Mouse (Mus musculus) spleen, adult 2 months (tissue): ENCODE measurements at regions not wholly inside any gene's neighbourhood (a gene's known extent, or its start where the extent isn't known, plus 50 kb on each side); places are given as distances from the start of the nearest gene placed in this dataset.
"Not testable (repeated sequence)": the region's sequence is repeated elsewhere in the genome, so short reads cannot be mapped to it uniquely, and the experiment has no call there.

ENCODE experiments used
- DNase-seq, 2 experiments: peaks; one replicate each; pipeline versions ENCODE4 v3.0.0 to v3.0.0-alpha.2; 2012 to 2021; ENCODE audit warnings: low spot score in 2 of 2, low read depth in 1 of 2
- H3K27ac ChIP-seq: fragments of 200-500 bp; 2 replicates; pipeline ENCODE4 v1.5.1; 2012; ENCODE audit warnings: low read length, inconsistent platforms; ENCODE audit not compliant: insufficient read depth
- H3K27me3 ChIP-seq: fragments of 200-500 bp; 2 replicates; pipeline ENCODE4 v1.6.1; 2012; ENCODE audit warnings: mild to moderate bottlenecking, moderate library complexity, low read length, inconsistent platforms; ENCODE audit not compliant: control insufficient read depth, insufficient read depth
- H3K36me3 ChIP-seq: fragments of 200-500 bp; 2 replicates; pipeline ENCODE4 v1.6.1; 2012; ENCODE audit warnings: mild to moderate bottlenecking, low read length, inconsistent platforms; ENCODE audit not compliant: control insufficient read depth, insufficient read depth
- H3K4me1 ChIP-seq: fragments of 200-500 bp; 2 replicates; pipeline ENCODE4 v1.6.1; 2011; ENCODE audit warnings: inconsistent platforms; ENCODE audit not compliant: control insufficient read depth, insufficient read depth, insufficient read length
- H3K4me3 ChIP-seq: fragments of 200-500 bp; 2 replicates; pipeline ENCODE4 v1.5.1; 2011; ENCODE audit warnings: mild to moderate bottlenecking, inconsistent platforms; ENCODE audit not compliant: insufficient read depth, insufficient read length; ENCODE audit errors: extremely low read depth
- CTCF ChIP-seq: fragments of 200-500 bp; IDR thresholded peaks from 2 replicates; pipeline ENCODE4 v1.5.1; 2011; ENCODE audit warnings: mild to moderate bottlenecking, inconsistent platforms; ENCODE audit not compliant: insufficient read depth, insufficient read length, insufficient replicate concordance; ENCODE audit errors: extremely low read depth
- POLR2A ChIP-seq: fragments of 200-500 bp; IDR thresholded peaks from 2 replicates; pipeline ENCODE4 v1.6.1; 2011; ENCODE audit warnings: low read depth, low read length, inconsistent platforms
- WGBS: fragments of 180-500 bp; shearing (Covaris S2); methylation state at CpG from one replicate; pipeline ENCODE4 v1.1.7; 2018; 5-methylcytosine and 5-hydroxymethylcytosine counted together

DNA sequence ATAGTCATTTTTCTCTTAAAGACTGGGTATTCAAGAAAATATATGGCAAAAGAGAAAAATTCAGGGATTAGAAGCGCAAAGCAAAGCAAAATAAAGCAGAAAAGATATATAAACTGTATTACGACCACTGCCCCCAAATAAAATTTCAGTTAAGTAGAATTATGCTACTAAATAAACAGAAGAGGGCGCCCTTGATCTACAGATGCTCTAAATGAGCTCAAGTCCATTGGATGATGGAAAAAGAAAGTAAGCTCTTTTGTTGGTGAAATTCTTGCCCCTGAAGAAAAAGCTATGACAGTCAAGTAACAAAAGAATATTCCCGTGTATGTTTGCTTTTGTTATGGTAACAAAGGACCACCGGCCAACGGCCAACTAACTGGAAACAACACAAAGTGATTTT, 165.5 kb upstream of the Stk26 start:
- 27% methylated on average over 6 of the region's 6 CpGs for WGBS
- no peaks in the 10 kb centered on the region for H3K4me1 ChIP-seq
- peak in 1 of 2 experiments; percentile 30 for DNase-seq
- H3K27ac ChIP-seq: no peak overlapping the region
- no peaks in the 10 kb centered on the region for H3K27me3 ChIP-seq
- TF ChIP-seq POLR2A: no peak
- no peak for TF ChIP-seq CTCF
- no peak overlapping the region for H3K4me3 ChIP-seq
- H3K36me3 ChIP-seq: no peaks in the 10 kb centered on the region

DNA sequence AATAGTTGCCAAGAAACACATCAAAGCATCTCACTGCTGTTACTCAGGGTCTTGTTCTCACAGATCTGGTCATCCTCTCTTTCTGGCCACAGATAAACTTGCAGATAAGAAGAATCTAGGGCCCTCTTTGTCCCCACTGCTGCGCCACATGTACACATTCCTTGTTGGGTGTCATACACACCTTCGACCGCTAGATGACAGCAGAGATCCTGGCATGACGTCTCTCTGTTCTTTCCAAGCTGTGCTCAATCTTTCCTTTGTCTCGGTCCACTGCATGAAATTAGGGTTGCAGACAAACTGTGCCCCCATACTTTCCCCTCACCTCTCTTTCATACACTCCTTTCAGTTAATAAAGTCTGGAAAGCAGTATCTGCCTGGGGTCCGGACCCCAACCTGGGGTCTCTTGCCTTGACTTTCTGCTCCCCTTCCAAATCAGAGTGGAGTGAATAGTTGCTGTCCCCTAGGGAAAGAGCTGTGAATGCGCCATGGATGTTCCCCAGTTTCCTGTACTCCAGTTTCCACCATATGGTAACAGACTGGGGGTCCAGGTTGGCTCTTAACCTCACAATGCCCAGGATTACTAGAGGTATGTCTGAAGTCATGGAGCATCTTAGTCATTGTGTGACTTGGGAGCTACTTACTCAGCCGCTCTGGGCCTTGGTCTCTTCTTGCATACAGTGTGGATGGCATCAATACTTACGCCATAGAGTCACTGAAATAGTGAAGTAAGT, 182.8 kb upstream of the Stk26 start:
- TF ChIP-seq CTCF: peak; percentile 48; the same call in 1 of the 2 replicates
- no peak for TF ChIP-seq POLR2A
- peak in 1 of 2 experiments; percentile 21 for DNase-seq
- Histone ChIP-seq H3K4me3 (no peak overlapping the region), H3K27ac (no peak overlapping the region), H3K27me3 (no peaks in the 10 kb centered on the region), H3K36me3 (no peaks in the 10 kb centered on the region), H3K4me1 (no peaks in the 10 kb centered on the region)
- WGBS: 43% methylated on average over 9 of the region's 9 CpGs

DNA sequence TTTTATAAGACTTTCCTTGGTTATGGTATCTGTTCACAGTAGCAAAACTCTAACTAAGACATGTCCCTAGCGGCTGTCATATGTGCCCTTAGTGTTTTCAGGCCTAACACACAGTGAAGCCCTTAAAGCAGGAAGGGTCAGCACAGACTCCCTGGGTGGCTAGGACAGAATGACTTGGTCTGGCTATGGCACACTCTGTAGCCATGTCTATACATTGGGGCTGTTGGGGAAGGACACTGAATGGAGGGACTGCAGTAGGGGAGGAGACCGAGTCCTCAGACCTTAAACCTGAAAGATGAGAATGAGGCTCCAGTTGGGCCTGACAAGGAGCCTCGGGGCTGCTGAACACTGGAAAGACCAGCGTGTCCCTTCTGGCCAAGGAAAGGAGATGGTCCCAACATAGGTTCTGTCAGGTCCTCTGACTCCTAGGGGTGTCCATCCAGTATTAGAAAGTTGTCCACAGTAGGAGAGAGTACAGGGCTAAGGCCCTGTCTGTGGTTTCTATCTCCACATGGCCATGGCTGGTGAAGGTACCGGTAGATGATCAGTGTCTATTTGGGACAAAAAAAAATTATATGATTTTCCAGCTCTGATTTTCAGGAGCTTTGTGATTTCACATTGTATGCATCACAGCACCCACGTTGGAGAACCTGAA, 183.5 kb upstream of the Stk26 start:
- H3K4me3 ChIP-seq: no peak overlapping the region
- DNase-seq: no peak
- no peaks in the 10 kb centered on the region for H3K4me1 ChIP-seq
- TF ChIP-seq POLR2A (no peak), CTCF (no peak)
- H3K27ac ChIP-seq: no peak overlapping the region
- no peaks in the 10 kb centered on the region for H3K36me3 ChIP-seq
- no peaks in the 10 kb centered on the region for H3K27me3 ChIP-seq
- 70% methylated on average over 6 of the region's 6 CpGs for WGBS

DNA sequence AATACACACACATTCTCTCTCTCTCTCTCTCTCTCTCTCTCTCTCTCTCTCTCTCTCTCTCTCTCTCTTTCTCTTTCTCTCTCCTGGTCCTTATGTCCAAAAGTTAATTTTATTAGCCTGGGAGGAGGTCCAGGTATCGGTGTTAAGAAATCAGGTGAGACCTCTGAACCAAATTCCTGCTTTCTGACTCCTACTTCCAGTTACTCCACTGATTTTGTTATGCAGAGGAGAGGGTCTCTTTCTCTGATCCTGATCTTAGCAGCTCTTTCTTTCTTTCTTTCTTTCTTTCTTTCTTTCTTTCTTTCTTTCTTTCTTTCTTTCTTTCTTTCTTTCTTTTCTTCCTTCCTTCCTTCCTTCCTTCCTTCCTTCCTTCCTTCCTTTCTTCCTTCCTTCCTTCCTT, 185.5 kb upstream of the Stk26 start:
- DNase-seq, H3K36me3 ChIP-seq, H3K4me1 ChIP-seq, H3K27ac ChIP-seq, H3K27me3 ChIP-seq, H3K4me3 ChIP-seq: not testable (repeated sequence)
- 95% methylated on average over 1 of the region's 1 CpGs for WGBS

DNA sequence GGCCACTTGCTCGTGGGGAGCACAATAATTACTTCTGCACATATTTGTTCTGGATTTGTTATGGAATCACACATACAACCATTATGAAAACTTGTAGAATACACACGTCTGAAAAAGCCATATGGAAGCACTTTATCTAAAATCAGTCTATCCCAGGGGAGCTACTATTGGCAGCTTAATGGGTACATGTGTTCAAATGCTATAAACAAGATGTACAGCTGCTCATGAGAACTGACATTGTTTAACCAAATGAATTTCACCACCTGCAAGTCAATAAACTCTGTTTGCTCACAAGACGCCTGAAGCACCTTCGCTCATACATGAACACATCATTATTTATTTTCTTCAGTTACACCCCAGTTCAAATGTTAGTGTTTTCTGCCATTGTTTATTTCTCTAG, 199.5 kb upstream of the Stk26 start:
- Histone ChIP-seq H3K4me1 (no peaks in the 10 kb centered on the region), H3K27ac (no peak overlapping the region), H3K36me3 (no peaks in the 10 kb centered on the region), H3K27me3 (no peaks in the 10 kb centered on the region), H3K4me3 (no peak overlapping the region)
- no peak for DNase-seq
- TF ChIP-seq CTCF: no peak
- no peak for TF ChIP-seq POLR2A
- 73% methylated on average over 4 of the region's 4 CpGs for WGBS

DNA sequence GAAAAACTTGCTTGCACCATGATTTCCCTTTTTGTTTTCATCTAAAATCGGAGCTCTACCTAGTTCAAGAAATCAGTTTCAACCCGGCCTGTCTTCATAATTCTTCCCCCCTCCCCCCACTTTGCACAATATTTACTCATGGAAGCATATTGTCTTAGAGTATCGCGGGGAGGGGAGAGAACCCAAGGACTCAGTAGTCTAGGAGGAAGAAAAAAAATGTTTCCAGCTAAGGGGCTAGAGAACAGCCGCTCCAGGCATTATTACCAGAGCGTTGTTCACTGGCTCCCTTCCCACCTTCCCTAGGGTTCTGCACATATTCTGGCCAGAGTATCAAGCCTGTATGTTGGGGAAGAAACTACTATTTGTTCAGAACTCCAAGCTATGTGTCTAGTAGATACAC, 205.2 kb upstream of the Stk26 start:
- no peak for DNase-seq
- no peak for TF ChIP-seq CTCF
- TF ChIP-seq POLR2A: no peak
- no peak overlapping the region for H3K27ac ChIP-seq

DNA sequence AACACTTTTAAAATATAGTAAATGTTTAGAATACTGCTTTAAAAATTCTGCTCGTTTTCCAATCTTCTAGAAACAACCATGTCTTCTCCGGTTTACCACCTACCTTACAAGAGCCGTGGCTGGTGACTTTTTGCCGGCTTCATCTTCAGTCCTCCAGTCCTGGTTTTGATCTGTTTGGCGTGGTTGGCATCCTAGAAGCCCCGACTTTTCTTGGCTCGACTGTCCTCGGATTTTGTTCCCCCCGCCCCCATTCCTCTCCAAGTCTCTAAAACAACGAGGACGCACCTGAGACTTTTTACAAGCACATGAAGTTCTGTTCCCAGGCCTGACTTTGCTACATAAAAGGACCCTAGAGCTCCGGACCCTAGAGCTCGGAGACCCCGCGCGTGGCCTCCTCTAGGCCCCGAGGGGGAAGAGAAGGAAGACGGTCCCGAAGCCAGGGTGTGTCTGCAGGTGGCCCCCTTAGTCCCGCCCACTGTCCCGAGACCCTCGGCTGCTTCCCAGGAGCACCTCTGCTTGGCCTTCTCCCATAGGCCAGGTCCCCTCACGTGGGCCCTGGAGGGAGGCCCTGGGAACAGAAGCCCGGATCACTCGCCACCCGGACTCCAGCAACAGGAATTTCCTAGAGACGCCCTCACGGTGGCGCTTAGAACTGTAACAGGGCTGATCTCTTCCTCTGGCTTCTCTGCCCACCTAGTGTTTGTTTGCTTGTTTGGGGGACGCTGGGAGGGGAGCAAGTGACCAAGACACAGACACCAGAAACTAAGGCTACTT, 205.8 kb upstream of the Stk26 start:
- TF ChIP-seq CTCF: no peak
- TF ChIP-seq POLR2A: no peak
- 17% methylated on average over 30 of the region's 30 CpGs for whole genome bisulfite sequencing
- Histone ChIP-seq H3K27ac (no peak overlapping the region), H3K36me3 (no peaks in the 10 kb centered on the region), H3K27me3 (no peaks in the 10 kb centered on the region), H3K4me3 (peak overlapping the region; percentile 56), H3K4me1 (no peaks in the 10 kb centered on the region; the same call in 1 of the 2 replicates)
- peak in 1 of 2 experiments; percentile 5 for DNase-seq

More for the DNA sequence above, 205.2 kb upstream of the Stk26 start:
- no peaks in the 10 kb centered on the region for H3K4me1 ChIP-seq
- no peaks in the 10 kb centered on the region for H3K36me3 ChIP-seq
- WGBS: 34% methylated on average over 6 of the region's 6 CpGs
- H3K27me3 ChIP-seq: no peaks in the 10 kb centered on the region
- H3K4me3 ChIP-seq: peak overlapping the region; percentile 56; the same call in 1 of the 2 replicates
